Mouse (Mus musculus): ENCODE data around the gene D430019H16Rik. TPM values are rescaled to one million over a fixed set of nuclear protein-coding genes. Genes with fewer than 3 reads are reported as not detected.

Gene D430019H16Rik
- polyA plus RNA-seq, 1 experiment = not detected

DNA sequence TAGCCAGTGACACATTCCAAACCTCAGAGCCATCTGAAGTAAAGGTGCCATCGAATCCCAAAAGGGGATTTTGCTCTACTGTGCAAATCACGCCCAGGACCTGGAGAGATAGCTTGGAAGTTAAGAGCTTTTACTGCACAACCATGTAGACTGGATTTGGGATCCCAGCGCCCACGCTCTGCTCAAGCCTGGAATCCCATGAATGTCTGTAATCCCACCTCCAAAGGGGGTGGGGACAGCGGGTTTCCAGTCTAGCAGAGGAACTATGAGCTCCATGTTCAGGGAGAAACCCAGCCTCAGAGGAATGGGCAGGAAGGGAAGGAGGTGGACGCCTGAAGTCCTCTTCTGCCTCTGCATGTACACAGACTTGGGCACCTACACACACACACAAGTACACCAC is 13.7 kb upstream of the D430019H16Rik start:
- H3K4me1 ChIP-seq (ENCODE audit: control insufficient read depth) = no peaks in the 10 kb centered on the region
- no peak overlapping the region for H3K4me3 ChIP-seq (replicated peaks)
- H3K36me3 ChIP-seq (ENCODE audit: control insufficient read depth) = no peaks in the 10 kb centered on the region
- no peaks in the 10 kb centered on the region for H3K27me3 ChIP-seq (ENCODE audit: control insufficient read depth)
- TF ChIP-seq TAL1 (IDR thresholded peaks at IDR 0.05; ENCODE audit: low read length) (no peak), GATA1 (IDR thresholded peaks at IDR 0.05; ENCODE audit: low read length) (no peak)
- H3K9me3 ChIP-seq (ENCODE audit: control insufficient read depth, low read length) = no peaks in the 10 kb centered on the region; the same call in 1 of the 2 replicates

GRCm38 (mm10) chr12:105443569-105443968 is 10.1 kb upstream of the D430019H16Rik start:
- Histone ChIP-seq H3K4me1 (ENCODE audit: control insufficient read depth) (no peaks in the 10 kb centered on the region), H3K4me3 (replicated peaks) (no peak overlapping the region), H3K9me3 (ENCODE audit: control insufficient read depth, low read length) (peaks cover 4% of the 10 kb centered on the region; the same call in 1 of the 2 replicates), H3K36me3 (ENCODE audit: control insufficient read depth) (no peaks in the 10 kb centered on the region), H3K27me3 (ENCODE audit: control insufficient read depth) (no peaks in the 10 kb centered on the region)
- no peak for TF ChIP-seq TAL1 (IDR thresholded peaks at IDR 0.05; ENCODE audit: low read length)
- no peak for TF ChIP-seq GATA1 (IDR thresholded peaks at IDR 0.05; ENCODE audit: low read length)

DNA sequence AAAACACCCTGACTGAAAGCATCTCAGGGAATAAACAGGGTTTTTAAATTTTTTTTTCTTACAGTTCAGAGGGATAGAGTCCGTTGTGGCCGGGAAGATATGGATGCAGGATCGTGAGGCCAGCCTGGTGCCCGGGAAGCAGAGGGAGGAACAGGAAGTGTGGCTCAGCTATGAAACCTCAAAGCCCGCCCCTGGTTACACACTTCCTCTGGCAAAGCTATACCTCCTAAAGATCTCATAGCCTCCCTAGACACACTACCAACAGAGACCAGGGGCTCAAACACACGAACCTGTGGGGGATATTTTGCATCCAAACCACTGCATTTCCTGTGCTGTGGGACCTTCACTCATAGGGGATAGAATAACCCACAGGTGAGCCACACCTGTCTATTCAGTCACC is 7.9 kb upstream of the D430019H16Rik start:
- H3K4me3 ChIP-seq (replicated peaks) = no peak overlapping the region
- TF ChIP-seq GATA1 (IDR thresholded peaks at IDR 0.05; ENCODE audit: low read length) = no peak
- TF ChIP-seq TAL1 (IDR thresholded peaks at IDR 0.05; ENCODE audit: low read length) = no peak
- H3K36me3 ChIP-seq (ENCODE audit: control insufficient read depth) = no peaks in the 10 kb centered on the region
- no peaks in the 10 kb centered on the region for H3K27me3 ChIP-seq (ENCODE audit: control insufficient read depth)
- H3K4me1 ChIP-seq (ENCODE audit: control insufficient read depth) = no peaks in the 10 kb centered on the region
- peaks cover 4% of the 10 kb centered on the region; the same call in 1 of the 2 replicates for H3K9me3 ChIP-seq (ENCODE audit: control insufficient read depth, low read length)

GRCm38 (mm10) chr12:105449239-105449638 is 4.4 kb upstream of the D430019H16Rik start:
- Histone ChIP-seq H3K4me3 (replicated peaks) (no peak overlapping the region), H3K4me1 (ENCODE audit: control insufficient read depth) (no peaks in the 10 kb centered on the region), H3K9me3 (ENCODE audit: control insufficient read depth, low read length) (peaks cover 4% of the 10 kb centered on the region; the same call in 1 of the 2 replicates), H3K36me3 (ENCODE audit: control insufficient read depth) (no peaks in the 10 kb centered on the region), H3K27me3 (ENCODE audit: control insufficient read depth) (peaks cover 9% of the 10 kb centered on the region)
- TF ChIP-seq TAL1 (IDR thresholded peaks at IDR 0.05; ENCODE audit: low read length) = no peak
- no peak for TF ChIP-seq GATA1 (IDR thresholded peaks at IDR 0.05; ENCODE audit: low read length)

DNA sequence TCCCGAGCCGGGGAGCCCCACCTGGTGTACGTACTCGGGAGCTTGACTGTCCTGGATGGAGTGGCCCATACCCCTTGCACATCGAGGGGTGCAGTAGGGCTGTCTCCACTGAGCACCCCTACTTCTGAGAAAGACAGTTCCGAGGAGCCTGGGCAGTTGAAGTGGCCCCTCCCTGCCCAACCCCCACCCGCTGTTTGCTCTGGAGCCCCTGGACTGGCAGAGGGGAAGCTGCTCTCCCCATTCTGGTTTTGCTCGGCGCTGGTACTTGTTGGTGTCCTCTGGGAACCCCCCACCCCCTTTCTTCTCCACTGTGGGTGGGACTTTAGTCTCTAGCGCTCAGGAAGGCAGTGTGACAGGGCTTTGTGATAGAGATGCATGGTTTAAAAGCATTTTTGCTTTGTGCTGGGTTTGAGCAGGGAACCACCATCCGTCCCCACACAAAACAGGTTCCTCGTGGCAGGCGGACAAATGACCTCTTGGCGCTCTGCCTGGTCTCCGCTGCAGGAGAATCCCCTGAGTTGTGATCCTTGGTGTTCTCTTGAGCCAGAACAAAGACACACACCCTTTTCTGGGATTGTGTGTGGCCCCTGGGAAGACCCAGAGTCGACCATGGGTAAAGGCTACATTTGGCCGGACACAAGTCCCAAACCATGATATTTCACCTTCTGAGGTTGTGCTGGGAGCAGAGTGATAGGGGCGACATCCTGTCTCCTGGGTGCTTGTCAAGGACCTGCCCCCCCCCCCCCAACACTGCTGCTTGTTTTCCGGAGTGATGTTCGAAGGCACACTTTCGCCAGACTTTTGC is 804 bp downstream of the D430019H16Rik start:
- Histone ChIP-seq H3K9me3 (ENCODE audit: control insufficient read depth, low read length) (no peaks in the 10 kb centered on the region), H3K4me1 (ENCODE audit: control insufficient read depth) (no peaks in the 10 kb centered on the region), H3K27me3 (ENCODE audit: control insufficient read depth) (peaks cover 15% of the 10 kb centered on the region), H3K36me3 (ENCODE audit: control insufficient read depth) (no peaks in the 10 kb centered on the region), H3K4me3 (replicated peaks) (no peak overlapping the region)
- TF ChIP-seq TAL1 (IDR thresholded peaks at IDR 0.05; ENCODE audit: low read length) (no peak), GATA1 (IDR thresholded peaks at IDR 0.05; ENCODE audit: low read length) (no peak)

DNA sequence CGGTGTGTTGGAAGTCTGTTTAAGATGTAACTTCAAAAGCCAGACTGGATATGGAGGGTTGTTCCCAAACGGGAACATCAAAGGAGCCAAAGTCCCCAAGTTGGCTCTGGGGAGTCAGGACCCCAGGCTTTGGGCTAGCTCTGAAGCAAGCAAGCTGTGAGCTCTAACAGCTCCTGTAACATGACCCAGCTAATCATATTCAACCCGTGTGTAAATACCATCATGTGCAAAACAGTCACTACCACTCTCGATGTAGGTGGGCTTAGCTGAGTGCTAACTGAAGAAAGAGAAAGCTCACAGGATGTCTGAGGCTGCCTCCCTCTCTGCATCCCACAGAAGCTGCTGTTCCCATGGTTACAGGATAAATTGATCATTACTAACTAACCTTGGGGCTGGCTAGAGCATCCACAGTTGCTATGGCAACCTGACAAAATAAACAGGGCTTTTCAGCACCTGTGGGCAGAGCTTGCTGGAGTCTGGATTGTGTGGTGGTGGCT is 1.5 kb downstream of the D430019H16Rik start:
- Histone ChIP-seq H3K4me1 (ENCODE audit: control insufficient read depth) (no peaks in the 10 kb centered on the region), H3K27me3 (ENCODE audit: control insufficient read depth) (peaks cover 15% of the 10 kb centered on the region), H3K4me3 (replicated peaks) (no peak overlapping the region), H3K9me3 (ENCODE audit: control insufficient read depth, low read length) (no peaks in the 10 kb centered on the region), H3K36me3 (ENCODE audit: control insufficient read depth) (no peaks in the 10 kb centered on the region)
- TF ChIP-seq GATA1 (IDR thresholded peaks at IDR 0.05; ENCODE audit: low read length) (no peak), TAL1 (IDR thresholded peaks at IDR 0.05; ENCODE audit: low read length) (no peak)

- H3K9me3 ChIP-seq (ENCODE audit: control insufficient read depth, low read length) = no peaks in the 10 kb centered on the region
- H3K36me3 ChIP-seq (ENCODE audit: control insufficient read depth) = no peaks in the 10 kb centered on the region
- H3K4me3 ChIP-seq (replicated peaks) = no peak overlapping the region
- TF ChIP-seq GATA1 (IDR thresholded peaks at IDR 0.05; ENCODE audit: low read length) (no peak), TAL1 (IDR thresholded peaks at IDR 0.05; ENCODE audit: low read length) (no peak)
- peaks cover 11% of the 10 kb centered on the region for H3K27me3 ChIP-seq (ENCODE audit: control insufficient read depth)
- no peaks in the 10 kb centered on the region for H3K4me1 ChIP-seq (ENCODE audit: control insufficient read depth)
Measured at GRCm38 (mm10) chr12:105458791-105459190, 5.1 kb downstream of the D430019H16Rik start.

- no peak for TF ChIP-seq TAL1 (IDR thresholded peaks at IDR 0.05; ENCODE audit: low read length)
- TF ChIP-seq GATA1 (IDR thresholded peaks at IDR 0.05; ENCODE audit: low read length) = no peak
- H3K4me3 ChIP-seq (replicated peaks) = no peak overlapping the region
- H3K27me3 ChIP-seq (ENCODE audit: control insufficient read depth) = no peaks in the 10 kb centered on the region
- H3K4me1 ChIP-seq (ENCODE audit: control insufficient read depth) = no peaks in the 10 kb centered on the region
- no peaks in the 10 kb centered on the region for H3K36me3 ChIP-seq (ENCODE audit: control insufficient read depth)
- no peaks in the 10 kb centered on the region for H3K9me3 ChIP-seq (ENCODE audit: control insufficient read depth, low read length)
Measured at GRCm38 (mm10) chr12:105461066-105461465, 7.4 kb downstream of the D430019H16Rik start.

DNA sequence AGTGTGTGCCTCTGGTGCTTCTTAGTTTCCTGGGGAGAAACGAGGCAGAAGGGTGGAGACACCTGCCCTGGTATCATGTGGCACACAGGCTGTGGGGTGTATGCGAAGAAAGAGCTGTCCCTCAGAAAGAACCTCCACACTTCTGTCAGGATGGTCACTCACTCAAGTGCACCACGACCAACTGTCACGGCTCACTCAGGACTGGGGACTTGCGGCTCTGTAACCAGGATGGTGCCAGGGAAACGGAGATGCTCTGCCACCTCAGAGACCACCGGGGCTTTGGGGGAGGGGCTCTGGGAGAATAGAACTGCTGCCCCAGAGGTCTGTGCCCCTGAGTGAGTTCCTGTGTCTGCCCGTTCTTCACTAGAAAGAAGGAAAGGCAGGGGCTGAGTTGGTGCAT is 15.4 kb downstream of the D430019H16Rik start:
- no peaks in the 10 kb centered on the region for H3K9me3 ChIP-seq (ENCODE audit: control insufficient read depth, low read length)
- H3K36me3 ChIP-seq (ENCODE audit: control insufficient read depth) = no peaks in the 10 kb centered on the region
- TF ChIP-seq TAL1 (IDR thresholded peaks at IDR 0.05; ENCODE audit: low read length) (no peak), GATA1 (IDR thresholded peaks at IDR 0.05; ENCODE audit: low read length) (no peak)
- H3K27me3 ChIP-seq (ENCODE audit: control insufficient read depth) = no peaks in the 10 kb centered on the region
- no peaks in the 10 kb centered on the region for H3K4me1 ChIP-seq (ENCODE audit: control insufficient read depth)
- H3K4me3 ChIP-seq (replicated peaks) = no peak overlapping the region

Measured in erythroblast, embryonic 14.5 days (primary cell).